Mouse (Mus musculus): ENCODE measurements around the gene Pcf11. TPM values are rescaled to one million over a fixed set of nuclear protein-coding genes. Genes with fewer than 3 reads are reported as not detected.

Gene Pcf11
- total RNA-seq (2021): 10 to 100 TPM; 17.9 to 19.9 TPM
- long read RNA-seq, experiment 1, partial matches to known transcripts: 2 of 3 reads
- long read RNA-seq, experiment 1, other reads (novel, unspliced or antisense): 1 of 3 reads
- long read RNA-seq, experiment 2, full-length matches to known transcripts: 5 of 6 reads
- long read RNA-seq, experiment 2, partial matches to known transcripts: 1 of 6 reads
- long read RNA-seq, experiment 2, other reads (novel, unspliced or antisense): 0 of 6 reads

DNA sequence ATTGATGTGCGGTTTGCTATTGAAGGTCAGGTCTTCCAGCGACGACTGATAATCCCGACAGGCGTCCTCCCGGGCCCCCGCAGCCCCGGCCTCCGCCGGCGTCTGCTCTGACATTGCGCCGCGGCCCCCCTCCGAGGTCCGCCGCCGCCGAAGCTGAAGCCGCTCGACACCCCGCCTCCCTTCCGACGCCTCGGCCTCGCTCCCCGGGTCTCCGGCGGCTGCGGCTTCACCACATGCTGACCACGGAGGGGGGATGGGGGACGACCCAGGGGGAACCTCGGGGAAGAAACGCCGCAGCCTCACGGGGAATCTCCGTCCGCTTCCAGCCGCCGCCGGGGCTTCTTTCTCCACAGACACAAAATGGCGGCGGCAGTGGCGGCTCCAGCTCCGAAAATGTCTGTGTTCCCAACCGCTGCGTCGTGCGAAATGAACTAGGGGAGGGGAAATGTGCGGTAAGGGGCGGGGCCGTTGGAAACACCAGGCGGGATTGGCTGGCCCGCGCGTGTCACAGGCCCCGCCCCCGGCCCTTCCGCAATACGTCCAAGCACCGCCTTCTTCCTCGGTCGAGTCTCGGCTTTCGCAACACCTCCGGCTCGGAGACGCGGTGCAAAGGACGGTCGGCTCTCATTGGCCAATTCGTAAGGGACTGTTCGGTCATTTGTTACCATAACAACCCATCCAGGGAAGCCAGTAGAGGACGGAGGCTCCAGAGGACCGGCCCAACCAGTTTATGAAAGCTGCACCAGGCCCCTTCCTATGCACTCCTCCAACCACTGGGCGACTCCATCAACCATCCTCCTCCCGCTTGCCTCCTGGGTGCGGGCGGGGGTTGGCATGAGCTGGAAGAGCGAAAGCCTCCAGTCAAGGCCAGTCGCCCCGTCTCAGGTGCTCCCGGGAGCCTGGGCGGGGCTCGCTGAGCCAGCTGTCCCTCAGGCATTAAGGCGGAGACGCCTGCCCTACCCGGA lies at the start of gene Pcf11:
Gene Pcf11, minus strand, starts transcription at position 428 of the 965 bp plus-strand sequence.
- peak; percentile 98 for DNase-seq

DNA sequence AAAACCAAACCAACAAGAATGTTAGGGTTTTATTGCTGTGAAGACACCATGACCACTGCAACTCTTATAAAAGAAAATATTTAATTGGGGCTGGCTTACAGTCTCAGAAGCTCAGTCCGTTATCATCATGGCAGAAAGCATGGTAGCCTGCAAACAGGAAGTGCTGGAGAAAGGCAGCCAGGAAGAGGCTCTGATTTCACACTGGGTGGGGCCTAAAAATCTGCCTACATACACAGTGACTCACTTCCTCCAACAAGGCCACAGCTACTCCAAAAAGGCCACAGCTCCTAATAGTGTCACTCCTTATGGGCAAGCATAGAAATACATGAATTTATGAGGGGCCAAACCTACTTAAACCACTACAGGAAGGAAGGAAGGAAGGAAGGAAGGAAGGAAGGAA lies 45.3 kb upstream of the Pcf11 start:
- no peak for DNase-seq

DNA sequence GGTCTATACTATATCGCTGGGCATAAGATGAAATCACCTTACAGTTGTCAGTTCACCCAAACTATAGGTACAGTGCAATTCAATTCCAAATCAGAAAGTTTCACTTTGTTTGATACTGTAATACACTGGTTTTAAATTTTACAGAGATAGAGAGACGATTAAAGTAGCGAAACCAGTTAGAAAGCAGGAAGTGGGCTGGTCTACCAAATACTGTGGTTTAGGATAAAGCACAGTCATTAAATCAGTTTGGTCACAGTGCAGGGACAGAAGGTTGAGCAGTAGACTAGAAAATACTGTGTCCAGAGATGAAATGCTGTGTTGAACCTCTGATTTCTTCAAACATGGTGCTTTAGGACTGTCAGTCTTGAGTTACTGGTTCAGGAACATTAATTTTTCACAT lies 41.9 kb upstream of the Pcf11 start:
- DNase-seq: no peak

DNA sequence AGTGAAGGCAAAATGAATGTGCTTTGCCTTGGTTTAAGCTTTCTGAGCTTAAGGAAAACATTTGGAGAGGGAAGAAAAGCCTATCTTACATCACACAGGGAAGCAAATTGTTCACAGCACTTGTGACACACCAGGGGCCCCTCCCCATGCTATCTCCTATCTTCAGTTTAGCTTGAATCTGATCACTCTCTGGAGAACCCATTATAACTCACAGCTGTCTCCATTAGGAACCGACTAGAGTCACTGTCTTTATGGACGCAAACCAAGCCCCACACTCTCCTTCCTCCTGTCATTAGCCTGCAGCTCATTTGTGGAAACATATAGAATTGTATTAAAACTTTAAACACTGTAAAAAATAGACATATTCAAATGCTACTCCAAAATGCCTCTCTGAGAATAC lies 39.8 kb upstream of the Pcf11 start:
- no peak for DNase-seq

DNA sequence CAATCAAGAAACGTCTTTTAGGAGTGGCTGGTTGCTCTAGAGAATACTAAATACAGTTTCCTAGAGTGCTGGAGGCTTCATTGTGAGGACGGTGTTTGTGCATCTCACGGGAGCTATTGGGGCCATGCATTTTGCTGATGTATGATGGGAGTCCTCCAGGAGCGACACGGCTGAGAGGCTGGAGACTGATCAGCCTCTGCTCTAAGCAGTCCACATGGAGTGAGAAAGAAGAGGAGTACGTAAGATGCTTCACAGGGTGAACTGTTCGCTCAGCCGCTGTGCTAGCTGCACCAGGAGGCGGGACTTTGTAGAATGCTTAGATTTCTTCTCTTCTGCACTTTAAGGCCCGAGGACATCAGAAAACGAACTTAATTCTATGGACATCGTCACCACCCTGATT lies 37.0 kb upstream of the Pcf11 start:
- no peak for DNase-seq

DNA sequence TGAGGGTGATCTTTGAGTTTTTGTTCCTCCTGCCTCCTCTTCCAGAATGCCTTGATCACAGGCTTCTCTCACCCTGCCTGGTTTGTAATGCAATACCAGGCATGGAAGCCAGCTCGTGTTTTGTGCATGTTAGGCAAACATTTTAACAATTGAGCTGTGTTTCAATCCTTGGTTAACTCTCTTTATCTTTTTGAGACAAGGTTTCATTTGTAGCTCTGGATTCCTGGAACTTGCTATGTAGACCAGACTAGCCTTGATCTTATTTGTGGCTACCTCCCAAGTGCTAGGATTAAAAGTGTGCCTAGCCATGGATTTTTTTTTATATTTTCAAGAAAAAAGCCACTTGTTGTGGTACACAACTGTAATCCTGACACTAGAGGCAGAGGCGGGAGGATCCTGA lies 35.8 kb upstream of the Pcf11 start:
- DNase-seq: no peak

DNA sequence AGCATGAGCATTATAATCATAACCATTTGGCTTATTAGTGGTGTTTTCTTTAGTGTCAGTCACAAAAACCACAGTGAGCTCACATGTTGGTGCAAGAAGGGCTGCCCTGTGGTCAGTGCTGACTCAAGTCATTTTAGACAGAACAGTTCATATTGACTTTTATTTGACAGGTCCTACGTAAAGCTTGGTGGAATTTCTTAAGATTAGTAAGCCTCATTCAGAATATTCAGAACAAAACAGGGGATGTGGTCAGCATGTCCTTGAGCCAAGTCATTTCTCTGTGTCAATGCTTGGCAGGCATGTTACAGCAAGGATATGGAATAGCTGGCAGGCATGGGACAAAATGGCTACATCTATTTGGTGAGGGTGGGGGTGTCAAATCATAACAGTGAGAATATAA lies 33.9 kb upstream of the Pcf11 start:
- no peak for DNase-seq

DNA sequence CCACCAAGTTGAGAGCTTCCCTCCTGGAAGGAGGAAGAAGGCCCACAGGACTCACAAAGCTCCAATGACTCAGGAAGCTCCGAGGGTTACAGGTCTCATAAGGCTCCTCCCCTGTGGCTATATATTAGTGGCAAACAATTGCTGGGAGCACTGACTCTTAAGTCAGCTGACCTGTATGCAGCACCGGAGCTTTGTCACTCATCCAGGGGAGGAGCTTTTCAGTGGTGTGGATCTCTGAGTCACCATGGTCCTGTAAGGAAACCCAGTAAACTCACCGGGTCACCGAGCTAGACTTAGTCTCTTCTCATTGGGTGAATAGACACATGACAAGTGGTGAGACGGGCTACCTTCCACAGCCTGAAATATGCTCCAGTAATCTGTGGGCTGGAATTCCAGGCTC lies 29.0 kb upstream of the Pcf11 start:
- DNase-seq: no peak

DNA sequence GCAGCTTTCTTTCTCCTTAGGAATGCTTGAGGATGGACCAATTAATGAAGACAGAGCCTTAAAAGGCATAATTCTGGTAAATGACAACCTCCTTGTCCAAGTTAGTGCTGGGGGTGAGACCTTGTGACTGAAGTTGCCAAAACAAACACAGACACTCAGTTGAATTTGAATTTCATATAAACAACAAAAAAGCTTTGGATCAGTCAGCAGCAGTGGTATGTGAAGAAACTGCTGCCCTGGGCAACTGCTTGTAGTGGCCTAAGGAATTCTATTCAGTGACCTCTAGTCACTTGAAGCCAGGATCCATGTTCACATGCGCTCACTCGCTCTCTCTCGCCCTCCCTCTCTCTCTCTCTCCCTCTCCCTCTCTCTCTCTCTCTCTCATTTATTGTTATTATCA lies 26.7 kb upstream of the Pcf11 start:
- DNase-seq: no peak

DNA sequence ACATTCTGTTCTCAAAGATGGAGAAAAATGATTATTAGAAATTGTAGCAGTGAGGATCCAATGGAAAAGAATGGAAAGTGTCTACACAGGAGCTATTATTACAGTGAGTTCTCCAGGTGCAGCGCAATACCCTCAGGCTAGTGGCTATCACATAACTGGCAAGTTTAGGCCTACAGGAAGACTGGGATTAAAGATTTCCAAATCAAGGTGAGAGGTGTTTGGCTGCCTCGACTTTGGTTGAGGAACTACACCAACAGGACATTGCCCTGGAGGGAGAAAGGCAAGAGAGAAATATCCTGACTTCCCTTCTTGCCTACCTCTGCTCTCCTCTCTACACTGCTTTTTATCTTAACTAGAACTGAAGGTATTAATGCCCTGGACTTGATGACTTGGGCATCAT lies 19.4 kb upstream of the Pcf11 start:
- DNase-seq: no peak

DNA sequence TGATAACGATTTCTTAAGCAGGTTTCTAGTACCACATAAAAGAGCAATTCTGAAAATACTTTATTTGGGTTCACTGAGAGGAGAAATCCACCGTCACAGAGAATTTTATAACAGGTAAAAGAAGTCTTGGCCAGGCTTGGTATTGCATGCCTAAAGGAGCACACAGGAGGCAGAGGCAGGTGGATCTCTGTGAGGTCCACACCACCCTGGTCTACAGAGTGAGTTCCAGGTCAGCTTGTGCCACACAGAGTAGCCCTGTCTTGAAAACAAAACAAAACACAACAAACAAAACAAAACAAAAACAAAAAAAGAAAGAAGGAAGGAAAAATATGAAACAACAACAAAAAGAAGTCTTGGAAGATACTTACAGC lies 18.6 kb upstream of the Pcf11 start:
- DNase-seq: no peak

DNA sequence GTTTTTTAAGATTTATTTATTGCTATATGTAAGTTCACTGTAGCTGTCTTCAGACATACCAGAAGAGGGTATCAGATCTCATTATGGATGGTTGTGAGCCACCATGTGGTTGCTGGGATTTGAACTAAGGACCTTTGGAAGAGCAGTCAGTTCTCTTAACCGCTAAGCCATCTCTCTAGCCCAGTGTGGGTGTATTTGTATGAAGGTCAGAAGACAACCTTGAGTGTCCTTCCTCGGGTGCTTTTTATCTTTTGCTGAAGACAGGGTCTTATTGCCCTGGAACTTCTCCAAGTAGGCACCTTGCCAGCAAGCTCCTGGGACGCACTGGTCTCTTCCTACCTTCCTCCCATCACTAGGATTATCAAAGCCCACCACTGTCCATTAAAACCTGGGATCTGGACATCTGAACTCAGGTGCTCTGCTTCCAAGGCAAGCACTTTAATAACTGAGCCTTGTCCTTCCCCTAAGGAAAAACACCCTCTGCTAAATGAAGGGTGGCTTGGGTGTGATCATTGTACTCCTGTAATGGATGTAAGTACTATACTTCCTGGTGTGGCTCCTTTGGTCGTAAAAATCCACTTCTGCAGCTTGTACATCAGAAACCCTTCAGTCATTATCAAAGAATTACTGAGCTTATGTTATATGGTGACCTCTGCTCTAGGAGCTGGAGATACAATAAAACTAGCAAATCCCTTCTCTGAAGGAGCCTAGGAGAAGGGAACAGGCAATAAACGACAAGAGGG lies 18.0 kb upstream of the Pcf11 start:
- no peak for DNase-seq

DNA sequence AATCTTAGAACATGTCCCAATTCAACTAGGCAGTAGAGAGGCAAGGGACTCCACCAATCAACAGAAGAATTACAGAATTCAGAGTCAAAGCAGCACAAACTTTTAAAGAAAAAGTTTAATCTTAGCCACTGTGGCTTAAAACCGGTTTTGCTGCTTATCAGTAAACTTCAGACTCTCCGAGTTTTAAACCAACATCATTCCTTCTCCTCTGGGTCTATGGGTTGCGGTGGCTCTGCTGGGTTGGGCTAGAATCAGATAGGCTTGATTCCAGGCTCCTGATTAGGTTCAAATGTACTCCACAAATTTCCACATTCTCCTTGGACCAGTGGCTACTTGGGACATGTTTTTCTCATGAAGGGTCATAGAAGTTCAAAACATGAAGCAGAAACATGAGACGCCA lies 7.6 kb upstream of the Pcf11 start:
- no peak for DNase-seq

DNA sequence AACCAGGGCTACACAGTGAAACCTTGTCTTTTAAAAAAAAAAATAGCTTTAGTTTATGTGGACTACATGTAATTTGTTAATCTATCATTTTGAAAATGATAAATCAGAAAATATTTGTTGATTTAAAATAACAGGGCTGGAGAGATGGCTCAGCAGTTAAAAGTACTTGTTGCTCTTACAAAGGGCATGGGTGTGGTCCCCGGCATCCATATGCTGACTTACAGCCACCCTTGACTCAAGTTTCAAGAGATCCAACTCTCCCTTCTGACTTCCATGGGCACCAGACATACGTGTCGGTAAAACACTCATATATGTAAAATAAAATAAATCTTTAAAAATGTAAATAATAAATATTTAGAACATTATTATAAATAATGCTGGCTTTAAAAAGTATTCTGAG lies 5.4 kb upstream of the Pcf11 start:
- DNase-seq: no peak

DNA sequence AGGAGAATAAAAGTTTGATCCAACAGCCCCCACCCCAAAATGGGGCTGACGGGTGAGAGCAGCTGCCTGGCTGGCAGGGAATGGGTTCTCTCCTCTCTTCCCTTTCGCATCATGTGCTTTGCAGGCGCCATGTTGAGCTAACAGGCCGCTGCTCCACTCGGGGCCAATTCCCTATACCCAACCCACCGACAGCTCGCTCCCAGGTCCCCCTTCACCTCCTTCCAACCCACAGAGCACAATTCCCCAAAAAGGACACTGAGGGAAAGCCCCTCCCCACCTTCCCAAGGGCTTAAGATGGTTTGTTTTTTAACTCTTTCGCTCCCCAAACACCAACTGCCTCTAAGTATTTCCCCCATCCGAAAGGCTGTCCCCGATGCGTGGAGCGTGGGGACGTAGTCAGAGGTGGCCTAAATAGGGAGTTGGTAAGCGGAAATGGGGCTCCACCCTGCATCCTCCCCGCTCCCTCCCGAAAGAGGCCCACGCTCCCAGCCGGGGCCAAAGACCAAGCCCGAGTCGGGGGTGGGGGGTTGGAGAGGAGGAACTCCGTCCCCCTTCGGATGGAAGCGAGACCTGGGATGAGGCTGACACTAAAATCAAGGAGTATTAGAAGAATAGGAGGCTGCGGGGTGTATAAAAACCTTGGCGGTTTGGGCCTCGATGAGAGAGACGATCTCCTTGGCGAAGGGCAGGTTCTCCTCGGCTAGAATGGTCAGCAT lies 785 bp downstream of the Pcf11 start:
- peak; percentile 33 for DNase-seq

DNA sequence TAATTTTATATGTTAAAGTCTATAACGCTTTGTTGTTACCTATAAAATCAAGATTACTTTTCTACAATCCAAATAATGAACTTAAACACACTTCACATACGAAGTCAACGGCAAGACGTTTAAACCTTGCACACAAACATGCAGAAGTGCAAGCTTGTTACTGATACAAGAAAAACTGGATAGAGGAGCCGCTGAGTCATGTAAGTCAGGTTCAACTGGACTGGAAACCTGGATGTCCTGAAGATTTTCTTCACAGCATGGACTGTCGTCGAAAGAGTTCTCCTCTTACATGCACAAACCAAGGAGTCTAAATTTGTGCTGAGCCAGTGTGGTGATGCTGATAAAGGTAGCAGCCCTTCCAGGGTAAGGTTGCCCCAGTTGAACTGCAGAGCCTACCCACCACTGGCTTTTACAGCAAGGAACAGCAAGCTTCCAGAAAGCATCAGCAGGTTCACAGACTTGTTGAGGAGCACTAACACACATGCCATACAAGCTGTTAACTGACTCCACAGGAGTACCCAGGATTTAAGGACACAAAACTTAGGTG lies 3.4 kb downstream of the Pcf11 start:
- DNase-seq: no peak

DNA sequence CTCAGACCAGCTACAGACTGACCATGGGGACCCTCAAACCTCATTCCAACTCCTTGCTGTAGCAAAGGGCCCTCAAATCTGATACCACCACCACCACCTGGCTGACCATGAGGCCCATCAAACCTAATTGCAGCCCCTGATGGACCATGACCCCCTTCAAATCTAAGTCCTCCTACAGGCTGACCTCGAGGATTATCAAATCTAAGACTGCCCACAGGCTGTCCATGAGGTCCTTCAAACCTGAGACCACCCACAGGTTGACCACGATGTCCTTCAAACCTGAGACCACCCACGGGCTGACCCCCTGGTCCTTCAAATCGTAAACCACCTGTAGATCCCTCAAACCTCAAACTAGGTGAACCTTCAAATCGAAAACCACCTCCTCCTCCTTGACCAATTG lies 11.7 kb downstream of the Pcf11 start:
- no peak for DNase-seq

DNA sequence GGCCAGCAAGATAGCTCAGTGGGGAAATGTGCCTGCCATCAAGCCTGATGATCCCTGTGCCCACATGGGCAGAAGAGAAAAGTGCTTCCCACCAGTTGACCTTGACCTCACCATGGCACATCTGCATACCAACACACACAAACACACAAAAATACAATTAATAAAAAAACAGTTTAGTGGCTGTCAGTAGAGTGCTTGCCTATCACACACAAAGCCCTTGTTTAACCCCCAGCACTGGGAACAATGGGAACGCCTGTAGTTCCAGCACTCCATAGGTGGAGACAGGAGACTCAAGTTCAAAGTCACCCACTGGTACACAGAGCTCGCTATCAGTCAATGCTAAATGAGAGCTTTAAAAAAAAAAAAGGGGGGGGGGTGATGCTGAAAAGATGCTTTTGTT lies 13.3 kb downstream of the Pcf11 start:
- no peak for DNase-seq

DNA sequence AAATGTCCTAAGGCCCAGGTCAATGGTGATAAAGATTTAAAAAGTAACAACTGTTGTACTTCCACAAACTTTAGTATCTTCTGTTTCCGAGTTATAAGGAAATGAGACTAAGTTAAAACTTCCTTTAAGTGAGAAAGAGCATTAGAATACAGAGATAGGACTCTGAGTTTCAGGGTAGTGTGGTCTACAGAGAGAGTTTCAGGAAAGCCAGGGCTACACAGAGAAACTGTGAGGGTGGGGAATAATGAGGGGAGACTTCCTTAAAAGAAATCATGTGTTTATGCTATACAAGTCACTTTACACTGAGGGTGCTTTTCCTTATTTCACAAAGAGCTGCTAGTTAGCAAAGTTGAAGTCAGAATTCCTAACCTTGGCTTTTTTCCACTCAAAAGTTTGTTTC lies 16.4 kb downstream of the Pcf11 start:
- no peak for DNase-seq

DNA sequence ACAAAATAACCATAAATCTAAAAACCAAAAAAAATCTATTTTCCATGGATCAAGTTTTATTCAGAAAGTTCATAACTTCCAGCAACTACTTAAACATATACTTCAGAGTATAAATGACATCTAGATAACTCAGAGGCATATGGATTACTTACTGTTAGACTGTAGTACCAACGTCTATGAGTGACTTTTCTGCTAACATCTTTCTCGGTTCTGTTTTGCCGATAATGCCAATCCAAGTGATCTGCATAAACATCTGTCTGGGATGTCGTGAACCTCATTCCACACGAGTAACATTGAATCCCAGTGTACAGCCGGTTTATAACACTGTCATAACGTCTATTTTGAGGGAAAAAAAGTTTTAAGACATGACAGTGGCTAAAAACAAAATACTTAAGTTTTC lies 21.9 kb downstream of the Pcf11 start:
- DNase-seq: no peak

DNA sequence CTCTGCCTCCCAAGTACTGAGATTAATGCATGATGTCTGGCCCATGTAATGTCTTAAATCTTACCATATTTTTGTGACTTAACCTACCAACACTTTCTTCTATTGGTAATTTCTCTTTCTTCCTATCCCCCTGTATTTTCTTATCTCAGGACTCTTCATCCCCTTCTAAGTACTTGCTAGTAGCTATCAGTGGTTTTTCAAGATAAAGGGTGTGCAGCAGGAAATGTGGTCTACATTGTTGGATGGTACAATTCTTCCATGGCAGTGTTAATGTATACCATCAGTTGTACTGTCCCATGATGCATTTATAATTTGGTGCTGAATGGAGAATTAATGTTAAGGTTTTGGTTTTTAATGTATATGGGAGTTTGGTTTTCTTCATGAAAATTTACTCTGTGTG lies 27.4 kb downstream of the Pcf11 start:
- DNase-seq: no peak

DNA sequence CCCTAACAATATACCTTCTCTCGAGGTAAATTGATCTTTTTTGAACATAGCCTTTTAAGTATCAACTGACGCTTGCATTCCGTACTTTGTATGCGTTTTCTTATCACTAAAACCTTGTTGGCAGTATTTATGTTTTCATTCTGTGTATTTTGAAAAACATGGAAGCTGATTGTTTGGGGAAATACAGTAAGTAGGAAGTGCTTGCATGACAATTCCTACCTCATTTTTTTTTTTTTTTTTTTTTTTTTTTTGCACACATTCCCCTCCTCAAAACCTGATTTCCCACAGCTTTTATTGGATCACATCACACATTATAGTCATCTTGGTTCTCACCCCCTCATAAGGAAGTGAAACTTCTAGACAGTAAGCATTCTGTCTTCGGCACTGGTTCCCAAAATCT lies 31.7 kb downstream of the Pcf11 start:
- DNase-seq: no peak

All from gastrocnemius, postnatal 25 days (tissue).